ENCODE assay signal across 7 mouse cellular contexts in genomic region chr4:152273621-152274236, GRCm38 (mm10). TPM values are rescaled to one million over a fixed set of nuclear protein-coding genes. Genes with fewer than 3 reads are reported as not detected.
DNase-seq lines count a peak whose midpoint lies in the region; ATAC-seq lines count a peak whose summit lies in the region.

TSS of gene Gpr153 (plus strand) at chr4:152274232.

- H3K4me2 ChIP-seq in embryonic facial prominence, embryonic 14.5 days (ENCODE audit: low read depth, low read length): peak within 1 kb of the TSS; percentile 89
- peak within 1 kb of the TSS; percentile 88 for H3K4me2 ChIP-seq in heart, embryonic 16.5 days (ENCODE audit: low read depth, low read length)

- peak within 1 kb of the TSS; percentile 88 for H3K9ac ChIP-seq in embryonic facial prominence, embryonic 14.5 days (ENCODE audit: low read depth, low read length)
- H3K9ac ChIP-seq in heart, embryonic 16.5 days (ENCODE audit: low read length): peak within 1 kb of the TSS; percentile 86

- H3K27me3 ChIP-seq in embryonic facial prominence, embryonic 14.5 days (replicated peaks; ENCODE audit: control insufficient read depth, insufficient read depth, low read length): peaks cover 8% of the 10 kb centered on the region; the same call in 1 of the 2 replicates
- H3K27me3 ChIP-seq in heart, embryonic 16.5 days (ENCODE audit: control insufficient read depth, insufficient read depth, low read length): no peaks in the 10 kb centered on the region
- peaks cover 75% of the 10 kb centered on the region for H3K27me3 ChIP-seq in midbrain, embryonic 10.5 days (ENCODE audit: low read depth, poor library complexity, severe bottlenecking)

- peak; percentile 76 for ATAC-seq in embryonic facial prominence, embryonic 14.5 days (ENCODE audit: low read depth)
- ATAC-seq in heart, embryonic 16.5 days (replicated peaks; ENCODE audit: extremely low read depth, insufficient read depth, low FRiP score): peak; percentile 71

- peak; percentile 54 for DNase-seq in ES-CJ7 (ENCODE audit: low read depth, low spot score)
- DNase-seq in R1 (ENCODE audit: low read depth, low spot score): peak; percentile 82
- peak; percentile 81 for DNase-seq in embryonic facial prominence, embryonic 14.5 days (ENCODE audit: low spot score)
- peak in 1 of 2 experiments; percentile 81 for DNase-seq in left cerebral cortex, postnatal 10 days (ENCODE audit: extremely low spot score in 1 of 2, low spot score in 2 of 2)
- DNase-seq in midbrain, embryonic 10.5 days (ENCODE audit: low spot score): peak; percentile 77
- DNase-seq in urinary bladder, postnatal 25 days (ENCODE audit: low spot score): peak; percentile 43

- H3K27ac ChIP-seq in embryonic facial prominence, embryonic 14.5 days (replicated peaks; ENCODE audit: low read depth, low read length): peak within 1 kb of the TSS; percentile 87
- peak within 1 kb of the TSS; percentile 86 for H3K27ac ChIP-seq in heart, embryonic 16.5 days (ENCODE audit: low read length)
- H3K27ac ChIP-seq in midbrain, embryonic 10.5 days (replicated peaks): peak within 1 kb of the TSS; percentile 82

- intact Hi-C loops in left cerebral cortex, postnatal 10 days (cut with DNase I): no loop called here

- peaks cover 24% of the 10 kb centered on the region for H3K4me1 ChIP-seq in embryonic facial prominence, embryonic 14.5 days (ENCODE audit: control insufficient read depth, insufficient read depth, low read length)
- peaks cover 42% of the 10 kb centered on the region for H3K4me1 ChIP-seq in heart, embryonic 16.5 days (ENCODE audit: control insufficient read depth, insufficient read depth, low read length)
- peaks cover 66% of the 10 kb centered on the region for H3K4me1 ChIP-seq in midbrain, embryonic 10.5 days

- no peaks in the 10 kb centered on the region for H3K9me3 ChIP-seq in embryonic facial prominence, embryonic 14.5 days (ENCODE audit: control insufficient read depth, low read length)
- H3K9me3 ChIP-seq in heart, embryonic 16.5 days (replicated peaks; ENCODE audit: control insufficient read depth, low read length): no peaks in the 10 kb centered on the region
- H3K9me3 ChIP-seq in midbrain, embryonic 10.5 days (replicated peaks): no peaks in the 10 kb centered on the region

- no peaks in the 10 kb centered on the region for H3K36me3 ChIP-seq in embryonic facial prominence, embryonic 14.5 days (ENCODE audit: control insufficient read depth, insufficient read depth, low read length)
- H3K36me3 ChIP-seq in heart, embryonic 16.5 days (ENCODE audit: control insufficient read depth, insufficient read depth): no peaks in the 10 kb centered on the region; the same call in 1 of the 2 replicates
- 0 out of 2 replicates have a peak, but pooled peaks cover 3% of the 10 kb centered on the region for H3K36me3 ChIP-seq in midbrain, embryonic 10.5 days

- peak within 1 kb of the TSS; percentile 71 for H3K4me3 ChIP-seq in embryonic facial prominence, embryonic 14.5 days (ENCODE audit: low read depth, low read length)
- H3K4me3 ChIP-seq in heart, embryonic 16.5 days (ENCODE audit: low read length): peak within 1 kb of the TSS; percentile 70
- peak within 1 kb of the TSS; percentile 64 for H3K4me3 ChIP-seq in midbrain, embryonic 10.5 days

- 4% methylated on average over 16 of the region's 48 CpGs for WGBS in embryonic facial prominence, embryonic 14.5 days
- 2% methylated on average over 47 of the region's 48 CpGs for WGBS in heart, embryonic 16.5 days
- WGBS in midbrain, embryonic 10.5 days: under 1% methylated on average over 47 of the region's 48 CpGs

RNA-seq across cellular contexts. Expression of gene Gpr153, which starts in this region (rescaled TPM):
- polyA plus RNA-seq in embryonic facial prominence, embryonic 14.5 days (2014; fragmentation: Nextera tagmentation; extraction: Ambion mirVana): 36.7 and 40.7 TPM in 2 replicates
- polyA plus RNA-seq in heart, embryonic 16.5 days (2015; fragmentation: Nextera tagmentation; extraction: Ambion mirVana): 8.4 and 10.4 TPM in 2 replicates
- total RNA-seq in left cerebral cortex, postnatal 10 days (2021): 10 to 100 TPM; 32.9 to 35.7 TPM
- polyA plus RNA-seq in midbrain, embryonic 10.5 days (2016; fragmentation: Nextera tagmentation; extraction: Ambion mirVana): 7.0 and 7.7 TPM in 2 replicates
